Mouse (Mus musculus) limb, embryonic 14.5 days (tissue): Measurements from ENCODE around the gene Ankrd65. TPM values are rescaled to one million over a fixed set of nuclear protein-coding genes. Genes with fewer than 3 reads are reported as not detected.

Experiments
- ATAC-seq: fragments of 200-750 bp; cut with Nextera tagmentation; 2 replicates; pipeline ENCODE4 v1.8.0; 2017; ENCODE audit warnings: low read depth, moderate number of reproducible peaks, moderate TSS enrichment; ENCODE audit not compliant: low FRiP score
- DNase-seq: peaks from one replicate; pipeline ENCODE4 v3.0.0-alpha.2; 2015; ENCODE audit warnings: low spot score
- H3K27ac ChIP-seq: fragments of 300-500 bp; sonication (generic); replicated peaks from 2 replicates; pipeline ENCODE4 v1.5.1; 2014; ENCODE audit warnings: low read depth, mild to moderate bottlenecking, low read length, moderate library complexity, mixed read lengths
- H3K27me3 ChIP-seq: fragments of 300-500 bp; sonication (generic); 2 replicates; pipeline ENCODE4 v1.6.1; 2014; ENCODE audit warnings: low read length, mixed read lengths; ENCODE audit not compliant: control insufficient read depth, insufficient read depth
- H3K36me3 ChIP-seq: fragments of 300-500 bp; sonication (generic); 2 replicates; pipeline ENCODE4 v1.6.1; 2014; ENCODE audit warnings: mild to moderate bottlenecking, low read length, moderate library complexity, mixed read lengths; ENCODE audit not compliant: control insufficient read depth, insufficient read depth
- H3K4me1 ChIP-seq: fragments of 300-500 bp; sonication (generic); 2 replicates; pipeline ENCODE4 v1.6.1; 2014; ENCODE audit warnings: antibody characterized with exemption, low read length, mixed read lengths; ENCODE audit not compliant: control insufficient read depth, insufficient read depth
- H3K4me2 ChIP-seq: fragments of 300-500 bp; sonication (generic); replicated peaks from 2 replicates; pipeline ENCODE4 v1.6.1; 2014; ENCODE audit warnings: low read depth, mild to moderate bottlenecking, low read length, moderate library complexity; ENCODE audit not compliant: severe bottlenecking
- H3K4me3 ChIP-seq: fragments of 300-500 bp; sonication (generic); replicated peaks from 2 replicates; pipeline ENCODE4 v1.5.1; 2014; ENCODE audit warnings: low read length
- H3K9ac ChIP-seq: fragments of 300-500 bp; sonication (generic); 2 replicates; pipeline ENCODE4 v1.6.1; 2014; ENCODE audit warnings: mild to moderate bottlenecking, low read depth, low read length, moderate library complexity; ENCODE audit not compliant: severe bottlenecking
- H3K9me3 ChIP-seq: fragments of 300-500 bp; sonication (generic); 2 replicates; pipeline ENCODE4 v1.6.1; 2016; ENCODE audit warnings: low read length; ENCODE audit not compliant: control insufficient read depth
- POLR2A ChIP-seq: fragments of 200-500 bp; IDR thresholded peaks from 2 replicates; pipeline ENCODE4 v1.8.0; 2012; ENCODE audit warnings: inconsistent platforms, mild to moderate bottlenecking, moderate library complexity, borderline replicate concordance; ENCODE audit not compliant: insufficient read depth, insufficient read length; ENCODE audit errors: extremely low read depth
- WGBS: fragments of 180-500 bp; shearing (Covaris S2); extraction: QIAGEN DNeasy Blood & Tissue Kit; methylation state at CpG from one replicate; pipeline ENCODE4 v1.1.7; 2014; 5-methylcytosine and 5-hydroxymethylcytosine counted together
- polyA plus RNA-seq, 2 experiments: library from polyadenylated mRNA; depleted of rRNA in 1 of 2; stranded (reverse) in 1 of 2; unstranded in 1 of 2; fragments of >200 nt; fragmentation: Nextera tagmentation in 1 of 2; extraction: Ambion mirVana in 1 of 2; gene quantifications; 2 replicates each; pipeline versions ENCODE4 v1.2.1 to v1.2.3; 2012 to 2014

Ankrd65 gene
- polyA plus RNA-seq, 2 experiments, result not detected

GRCm38 (mm10) chr4:155775855-155776254 lies 14.4 kb upstream of the Ankrd65 start:
- Histone ChIP-seq H3K36me3 (no peaks in the 10 kb centered on the region), H3K4me1 (peaks cover 12% of the 10 kb centered on the region; the same call in 1 of the 2 replicates), H3K27me3 (no peaks in the 10 kb centered on the region), H3K4me2 (no peak overlapping the region), H3K4me3 (no peak overlapping the region), H3K9me3 (no peaks in the 10 kb centered on the region), H3K27ac (0 out of 2 replicates have a peak overlapping the region, but pooled peaks have one; percentile 48), H3K9ac (no peak overlapping the region)
- DNase-seq (no peak), ATAC-seq (no peak)
- WGBS, result 82% methylated on average over 3 of the region's 3 CpGs
- no peak for TF ChIP-seq POLR2A

- Histone ChIP-seq H3K4me1 (peaks cover 12% of the 10 kb centered on the region; the same call in 1 of the 2 replicates), H3K36me3 (no peaks in the 10 kb centered on the region), H3K27ac (no peak overlapping the region), H3K27me3 (no peaks in the 10 kb centered on the region), H3K4me3 (no peak overlapping the region), H3K4me2 (no peak overlapping the region), H3K9ac (no peak overlapping the region), H3K9me3 (no peaks in the 10 kb centered on the region)
- 61% methylated on average over 2 of the region's 2 CpGs for WGBS
- ATAC-seq (no peak), DNase-seq (no peak)
- TF ChIP-seq POLR2A, result no peak
Measured at GRCm38 (mm10) chr4:155776704-155777335, 13.4 kb upstream of the Ankrd65 start.

- H3K9me3 ChIP-seq, result no peaks in the 10 kb centered on the region
- DNase-seq (no peak), ATAC-seq (no peak)
- H3K36me3 ChIP-seq, result no peaks in the 10 kb centered on the region
- H3K9ac ChIP-seq, result no peak overlapping the region
- TF ChIP-seq POLR2A, result no peak
- H3K27me3 ChIP-seq, result no peaks in the 10 kb centered on the region
- H3K27ac ChIP-seq, result no peak overlapping the region
- 84% methylated on average over 2 of the region's 2 CpGs for WGBS
- H3K4me3 ChIP-seq, result no peak overlapping the region
- peaks cover 12% of the 10 kb centered on the region; the same call in 1 of the 2 replicates for H3K4me1 ChIP-seq
- H3K4me2 ChIP-seq, result no peak overlapping the region
Measured at GRCm38 (mm10) chr4:155777816-155778215, 12.4 kb upstream of the Ankrd65 start.

GRCm38 (mm10) chr4:155779498-155779897 lies 10.7 kb upstream of the Ankrd65 start:
- 81% methylated on average over 4 of the region's 4 CpGs for WGBS
- no peak for TF ChIP-seq POLR2A
- Histone ChIP-seq H3K4me3 (no peak overlapping the region), H3K4me1 (peaks cover 4% of the 10 kb centered on the region; the same call in 1 of the 2 replicates), H3K4me2 (no peak overlapping the region), H3K36me3 (no peaks in the 10 kb centered on the region), H3K27me3 (no peaks in the 10 kb centered on the region), H3K27ac (no peak overlapping the region), H3K9ac (no peak overlapping the region), H3K9me3 (no peaks in the 10 kb centered on the region)
- ATAC-seq (no peak), DNase-seq (no peak)

GRCm38 (mm10) chr4:155780895-155781294 lies 9.3 kb upstream of the Ankrd65 start:
- Histone ChIP-seq H3K27me3 (no peaks in the 10 kb centered on the region), H3K9ac (no peak overlapping the region), H3K4me1 (peaks cover 3% of the 10 kb centered on the region; the same call in 1 of the 2 replicates), H3K4me2 (no peak overlapping the region), H3K9me3 (no peaks in the 10 kb centered on the region), H3K27ac (no peak overlapping the region; the same call in 1 of the 2 replicates), H3K4me3 (no peak overlapping the region), H3K36me3 (no peaks in the 10 kb centered on the region)
- DNase-seq (peak; percentile 82), ATAC-seq (peak; percentile 71)
- 19% methylated on average over 6 of the region's 6 CpGs for WGBS
- no peak for TF ChIP-seq POLR2A
